Mouse (Mus musculus) spleen, adult 2 months (tissue): ENCODE results near the gene Fndc3b.

ENCODE experiments used
- CTCF ChIP-seq: fragments of 200-500 bp; IDR thresholded peaks from 2 replicates; pipeline ENCODE4 v1.5.1; 2011; ENCODE audit warnings: mild to moderate bottlenecking, inconsistent platforms; ENCODE audit not compliant: insufficient read depth, insufficient read length, insufficient replicate concordance; ENCODE audit errors: extremely low read depth
- POLR2A ChIP-seq: fragments of 200-500 bp; IDR thresholded peaks from 2 replicates; pipeline ENCODE4 v1.6.1; 2011; ENCODE audit warnings: low read depth, low read length, inconsistent platforms

DNA sequence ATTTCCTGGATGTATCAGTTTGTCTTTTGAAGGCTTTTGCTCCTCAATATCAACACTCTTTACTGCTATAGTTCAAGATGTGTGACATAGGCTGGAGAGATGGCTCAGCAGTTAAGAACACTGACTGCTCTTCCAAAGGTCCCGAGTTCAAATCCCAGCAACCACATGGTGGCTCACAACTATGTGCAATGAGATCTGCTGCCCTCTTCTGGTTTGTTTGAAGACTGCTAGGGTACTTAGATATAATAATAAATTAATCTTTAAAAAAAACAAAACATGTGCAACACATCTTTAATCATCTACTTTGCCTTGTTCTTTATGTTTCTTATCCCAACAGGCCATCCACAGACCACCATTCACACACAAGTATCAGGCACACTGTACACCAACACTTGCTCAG lies 160.7 kb downstream of the Fndc3b start:
- no peak for TF ChIP-seq CTCF
- TF ChIP-seq POLR2A = no peak
